Mouse (Mus musculus): Measurements from ENCODE around the gene Dclk2. TPM values are rescaled to one million over a fixed set of nuclear protein-coding genes. Genes with fewer than 3 reads are reported as not detected.

Gene Dclk2
- polyA plus RNA-seq, 1 experiment from 2014 or later: 82.9 TPM

GRCm38 (mm10) chr3:86809199-86809598 lies 111.5 kb downstream of the Dclk2 start:
- no peaks in the 10 kb centered on the region for H3K9me3 ChIP-seq
- H3K27ac ChIP-seq: peak overlapping the region; percentile 36; the same call in 1 of the 2 replicates
- H3K4me1 ChIP-seq (replicated peaks): peaks cover 15% of the 10 kb centered on the region; the same call in 1 of the 2 replicates

GRCm38 (mm10) chr3:86807750-86808467 lies 112.7 kb downstream of the Dclk2 start:
- peaks cover 45% of the 10 kb centered on the region for H3K36me3 ChIP-seq
- peaks cover 17% of the 10 kb centered on the region; the same call in 1 of the 2 replicates for H3K4me1 ChIP-seq (replicated peaks)
- no peaks in the 10 kb centered on the region for H3K9me3 ChIP-seq
- no peak overlapping the region for H3K4me2 ChIP-seq
- no peak; the same call in 1 of the 2 replicates for ATAC-seq (ENCODE audit: low FRiP score)
- WGBS: 71% methylated on average over 14 of the region's 14 CpGs
- no peak overlapping the region for H3K4me3 ChIP-seq
- H3K27me3 ChIP-seq: no peaks in the 10 kb centered on the region
- H3K27ac ChIP-seq: peak overlapping the region; percentile 31
- H3K9ac ChIP-seq: no peak overlapping the region

More at GRCm38 (mm10) chr3:86809199-86809598, 111.5 kb downstream of the Dclk2 start:
- 81% methylated on average over 9 of the region's 9 CpGs for WGBS
- Histone ChIP-seq H3K27me3 (no peaks in the 10 kb centered on the region), H3K36me3 (peaks cover 51% of the 10 kb centered on the region), H3K4me2 (no peak overlapping the region), H3K9ac (no peak overlapping the region), H3K4me3 (no peak overlapping the region)
- no peak for ATAC-seq (ENCODE audit: low FRiP score)

GRCm38 (mm10) chr3:86806834-86807233 lies 113.8 kb downstream of the Dclk2 start:
- no peak for ATAC-seq (ENCODE audit: low FRiP score)
- Histone ChIP-seq H3K4me3 (no peak overlapping the region), H3K27ac (no peak overlapping the region), H3K27me3 (no peaks in the 10 kb centered on the region), H3K4me1 (replicated peaks) (peaks cover 20% of the 10 kb centered on the region), H3K36me3 (peaks cover 42% of the 10 kb centered on the region), H3K9me3 (no peaks in the 10 kb centered on the region), H3K4me2 (no peak overlapping the region), H3K9ac (no peak overlapping the region)
- whole genome bisulfite sequencing: 97% methylated on average over 9 of the region's 9 CpGs

GRCm38 (mm10) chr3:86804265-86804664 lies 116.4 kb downstream of the Dclk2 start:
- Histone ChIP-seq H3K27me3 (no peaks in the 10 kb centered on the region), H3K27ac (no peak overlapping the region), H3K4me3 (no peak overlapping the region), H3K4me1 (replicated peaks) (peaks cover 26% of the 10 kb centered on the region), H3K9ac (no peak overlapping the region), H3K9me3 (no peaks in the 10 kb centered on the region), H3K36me3 (peaks cover 40% of the 10 kb centered on the region), H3K4me2 (no peak overlapping the region)
- no peak for ATAC-seq (ENCODE audit: low FRiP score)
- WGBS: 91% methylated on average over 9 of the region's 9 CpGs

- Histone ChIP-seq H3K36me3 (peaks cover 54% of the 10 kb centered on the region), H3K4me1 (replicated peaks) (peaks cover 21% of the 10 kb centered on the region), H3K9me3 (no peaks in the 10 kb centered on the region), H3K4me2 (no peak overlapping the region), H3K27ac (no peak overlapping the region), H3K4me3 (no peak overlapping the region), H3K27me3 (no peaks in the 10 kb centered on the region), H3K9ac (no peak overlapping the region)
- WGBS: 46% methylated on average over 8 of the region's 8 CpGs
- no peak for ATAC-seq (ENCODE audit: low FRiP score)
These were observed 117.8 kb downstream of the Dclk2 start for GRCm38 (mm10) chr3:86802825-86803224.

- Histone ChIP-seq H3K4me2 (no peak overlapping the region), H3K9ac (0 out of 2 replicates have a peak overlapping the region, but pooled peaks have one; percentile 49), H3K27ac (peak overlapping the region; percentile 58), H3K4me3 (no peak overlapping the region), H3K9me3 (no peaks in the 10 kb centered on the region), H3K4me1 (replicated peaks) (peaks cover 21% of the 10 kb centered on the region), H3K36me3 (peaks cover 53% of the 10 kb centered on the region), H3K27me3 (no peaks in the 10 kb centered on the region)
- ATAC-seq (ENCODE audit: low FRiP score): no peak
- WGBS: 84% methylated on average over 8 of the region's 8 CpGs
These were observed 119.8 kb downstream of the Dclk2 start for GRCm38 (mm10) chr3:86800841-86801240.

GRCm38 (mm10) chr3:86799041-86799440 lies 121.6 kb downstream of the Dclk2 start:
- Histone ChIP-seq H3K4me1 (replicated peaks) (peaks cover 25% of the 10 kb centered on the region), H3K27ac (no peak overlapping the region), H3K36me3 (peaks cover 44% of the 10 kb centered on the region), H3K4me2 (no peak overlapping the region), H3K27me3 (no peaks in the 10 kb centered on the region), H3K9me3 (no peaks in the 10 kb centered on the region), H3K9ac (no peak overlapping the region), H3K4me3 (no peak overlapping the region)
- no peak for ATAC-seq (ENCODE audit: low FRiP score)
- WGBS: 96% methylated on average over 9 of the region's 9 CpGs

- no peaks in the 10 kb centered on the region for H3K9me3 ChIP-seq
- no peak overlapping the region for H3K27ac ChIP-seq
- H3K4me1 ChIP-seq (replicated peaks): peaks cover 29% of the 10 kb centered on the region
- ATAC-seq (ENCODE audit: low FRiP score): no peak
- no peak overlapping the region for H3K4me2 ChIP-seq
- H3K4me3 ChIP-seq: no peak overlapping the region
- 88% methylated on average over 13 of the region's 13 CpGs for WGBS
- H3K27me3 ChIP-seq: no peaks in the 10 kb centered on the region
- H3K9ac ChIP-seq: no peak overlapping the region
- peaks cover 50% of the 10 kb centered on the region for H3K36me3 ChIP-seq
These were observed 122.7 kb downstream of the Dclk2 start for GRCm38 (mm10) chr3:86797871-86798460.

GRCm38 (mm10) chr3:86796716-86797115 lies 123.9 kb downstream of the Dclk2 start:
- H3K9ac ChIP-seq: no peak overlapping the region
- H3K9me3 ChIP-seq: no peaks in the 10 kb centered on the region
- peaks cover 62% of the 10 kb centered on the region for H3K36me3 ChIP-seq
- no peak overlapping the region for H3K27ac ChIP-seq
- no peak for ATAC-seq (ENCODE audit: low FRiP score)
- no peaks in the 10 kb centered on the region for H3K27me3 ChIP-seq
- no peak overlapping the region for H3K4me3 ChIP-seq
- WGBS: 45% methylated on average over 6 of the region's 6 CpGs
- peaks cover 22% of the 10 kb centered on the region for H3K4me1 ChIP-seq (replicated peaks)
- no peak overlapping the region for H3K4me2 ChIP-seq

GRCm38 (mm10) chr3:86793720-86794191 lies 126.9 kb downstream of the Dclk2 start:
- H3K4me3 ChIP-seq: no peak overlapping the region
- H3K4me2 ChIP-seq: no peak overlapping the region
- H3K9ac ChIP-seq: no peak overlapping the region
- H3K36me3 ChIP-seq: peaks cover 69% of the 10 kb centered on the region
- no peaks in the 10 kb centered on the region for H3K9me3 ChIP-seq
- H3K27me3 ChIP-seq: no peaks in the 10 kb centered on the region
- ATAC-seq (ENCODE audit: low FRiP score): 0 out of 2 replicates have a peak, but pooled peaks have one; percentile 44
- H3K27ac ChIP-seq: 0 out of 2 replicates have a peak overlapping the region, but pooled peaks have one; percentile 40
- 53% methylated on average over 1 of the region's 1 CpGs for WGBS
- H3K4me1 ChIP-seq (replicated peaks): peaks cover 17% of the 10 kb centered on the region

GRCm38 (mm10) chr3:86793264-86793663 lies 127.4 kb downstream of the Dclk2 start:
- H3K27ac ChIP-seq: peak overlapping the region; percentile 40; the same call in 1 of the 2 replicates
- 80% methylated on average over 4 of the region's 4 CpGs for WGBS
- H3K36me3 ChIP-seq: peaks cover 66% of the 10 kb centered on the region
- no peak overlapping the region for H3K4me3 ChIP-seq
- no peaks in the 10 kb centered on the region for H3K27me3 ChIP-seq
- H3K9me3 ChIP-seq: no peaks in the 10 kb centered on the region
- peaks cover 21% of the 10 kb centered on the region for H3K4me1 ChIP-seq (replicated peaks)
- H3K9ac ChIP-seq: no peak overlapping the region
- no peak overlapping the region for H3K4me2 ChIP-seq
- ATAC-seq (ENCODE audit: low FRiP score): no peak

- Histone ChIP-seq H3K36me3 (peaks cover 73% of the 10 kb centered on the region), H3K27ac (no peak overlapping the region), H3K4me2 (no peak overlapping the region), H3K27me3 (no peaks in the 10 kb centered on the region), H3K9me3 (no peaks in the 10 kb centered on the region), H3K9ac (no peak overlapping the region), H3K4me1 (replicated peaks) (peaks cover 47% of the 10 kb centered on the region), H3K4me3 (no peak overlapping the region)
- no peak for ATAC-seq (ENCODE audit: low FRiP score)
- 86% methylated on average over 5 of the region's 5 CpGs for WGBS
These were observed 130.9 kb downstream of the Dclk2 start for GRCm38 (mm10) chr3:86789752-86790151.
